Mouse (Mus musculus): ENCODE results near the gene Aldh9a1.

Aldh9a1 gene

GRCm38 (mm10) chr1:167350597-167351415 lies 1.0 kb downstream of the Aldh9a1 start:
- no peak for DNase-seq

GRCm38 (mm10) chr1:167352403-167352802 lies 2.6 kb downstream of the Aldh9a1 start:
- no peak for DNase-seq

- DNase-seq = no peak
Observed at GRCm38 (mm10) chr1:167357387-167357786, 7.6 kb downstream of the Aldh9a1 start.

- DNase-seq = no peak
Observed at GRCm38 (mm10) chr1:167358731-167359130, 8.9 kb downstream of the Aldh9a1 start.

GRCm38 (mm10) chr1:167360268-167360667 lies 10.5 kb downstream of the Aldh9a1 start:
- no peak for DNase-seq

GRCm38 (mm10) chr1:167362819-167363218 lies 13.0 kb downstream of the Aldh9a1 start:
- no peak for DNase-seq

GRCm38 (mm10) chr1:167363322-167363721 lies 13.5 kb downstream of the Aldh9a1 start:
- DNase-seq = no peak

- DNase-seq = no peak
Observed at GRCm38 (mm10) chr1:167365808-167366207, 16.0 kb downstream of the Aldh9a1 start.

GRCm38 (mm10) chr1:167366621-167367020 lies 16.8 kb downstream of the Aldh9a1 start:
- no peak for DNase-seq

- no peak for DNase-seq
Observed at GRCm38 (mm10) chr1:167368018-167368417, 18.2 kb downstream of the Aldh9a1 start.

- no peak for DNase-seq
Observed at GRCm38 (mm10) chr1:167368513-167368912, 18.7 kb downstream of the Aldh9a1 start.

GRCm38 (mm10) chr1:167369905-167370304 lies 20.1 kb downstream of the Aldh9a1 start:
- DNase-seq = peak; percentile 87

GRCm38 (mm10) chr1:167372739-167373138 lies 22.9 kb downstream of the Aldh9a1 start:
- DNase-seq = no peak

GRCm38 (mm10) chr1:167374003-167374784 lies 24.4 kb downstream of the Aldh9a1 start:
- DNase-seq = peak; percentile 52

- no peak for DNase-seq
Observed at GRCm38 (mm10) chr1:167374942-167375341, 25.2 kb downstream of the Aldh9a1 start.

GRCm38 (mm10) chr1:167378019-167378418 lies 28.2 kb downstream of the Aldh9a1 start:
- no peak for DNase-seq

GRCm38 (mm10) chr1:167379751-167380150 lies 30.0 kb downstream of the Aldh9a1 start:
- no peak for DNase-seq

GRCm38 (mm10) chr1:167380223-167380622 lies 30.4 kb downstream of the Aldh9a1 start:
- no peak for DNase-seq

- DNase-seq = no peak
Observed at GRCm38 (mm10) chr1:167381050-167382015, 31.5 kb downstream of the Aldh9a1 start.

- no peak for DNase-seq
Observed at GRCm38 (mm10) chr1:167382316-167382715, 32.5 kb downstream of the Aldh9a1 start.

GRCm38 (mm10) chr1:167382763-167383162 lies 33.0 kb downstream of the Aldh9a1 start:
- DNase-seq = no peak

GRCm38 (mm10) chr1:167383178-167383577 lies 33.4 kb downstream of the Aldh9a1 start:
- DNase-seq = no peak

- no peak for DNase-seq
Observed at GRCm38 (mm10) chr1:167384156-167384555, 34.4 kb downstream of the Aldh9a1 start.

All from retina, postnatal 1 day (tissue).